Mouse (Mus musculus) cerebral cortex, adult 2 months (tissue): ENCODE data around the gene Lamtor4.

Experiments
- WGBS: fragments of 180-500 bp; shearing (Covaris S2); methylation state at CpG from one replicate; pipeline ENCODE4 v1.1.7; 2018; 5-methylcytosine and 5-hydroxymethylcytosine counted together

The Lamtor4 gene

DNA sequence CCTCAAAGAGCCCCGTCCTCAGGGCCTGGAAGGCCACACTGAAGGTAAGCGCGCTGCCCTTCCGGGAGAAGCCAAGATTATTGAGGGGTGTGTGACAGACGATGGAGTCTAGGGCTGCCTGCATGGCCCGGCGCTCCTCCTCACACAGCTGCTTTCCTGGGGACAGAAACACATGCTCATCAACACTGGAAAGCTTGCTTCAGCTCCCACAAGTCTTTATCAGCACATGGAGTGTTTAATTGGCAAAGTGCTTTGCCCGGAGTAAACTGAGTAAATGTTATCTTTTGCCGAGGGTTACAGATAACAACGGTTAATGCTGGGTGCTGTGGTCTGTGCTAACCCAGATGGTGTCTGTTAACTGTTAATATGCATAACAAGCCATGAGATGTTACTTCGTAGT lies 5.6 kb downstream of the Lamtor4 start:
- WGBS = 79% methylated on average over 11 of the region's 11 CpGs

DNA sequence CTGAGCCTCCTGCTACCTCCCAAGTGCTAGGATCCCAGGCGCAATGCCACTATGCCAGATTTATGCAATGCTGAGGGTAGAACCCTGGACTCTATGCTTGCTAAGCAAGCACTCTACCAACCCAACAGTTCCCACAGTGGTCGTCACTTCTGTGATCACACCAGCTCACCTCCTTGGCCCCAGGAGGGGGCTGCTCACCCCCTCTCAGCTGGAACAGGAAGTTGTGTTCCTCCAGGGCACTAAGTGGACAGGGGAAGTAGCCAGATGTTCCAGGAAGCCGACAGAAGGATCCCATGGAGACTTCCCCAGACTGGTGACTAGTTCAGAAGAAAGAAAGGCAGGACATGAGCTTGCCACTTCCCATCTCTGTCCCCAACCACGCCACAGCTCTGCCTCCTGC lies 6.7 kb downstream of the Lamtor4 start:
- WGBS = 68% methylated on average over 4 of the region's 4 CpGs

GRCm38 (mm10) chr5:138262582-138263240 lies 7.4 kb downstream of the Lamtor4 start:
- 54% methylated on average over 18 of the region's 18 CpGs for WGBS

DNA sequence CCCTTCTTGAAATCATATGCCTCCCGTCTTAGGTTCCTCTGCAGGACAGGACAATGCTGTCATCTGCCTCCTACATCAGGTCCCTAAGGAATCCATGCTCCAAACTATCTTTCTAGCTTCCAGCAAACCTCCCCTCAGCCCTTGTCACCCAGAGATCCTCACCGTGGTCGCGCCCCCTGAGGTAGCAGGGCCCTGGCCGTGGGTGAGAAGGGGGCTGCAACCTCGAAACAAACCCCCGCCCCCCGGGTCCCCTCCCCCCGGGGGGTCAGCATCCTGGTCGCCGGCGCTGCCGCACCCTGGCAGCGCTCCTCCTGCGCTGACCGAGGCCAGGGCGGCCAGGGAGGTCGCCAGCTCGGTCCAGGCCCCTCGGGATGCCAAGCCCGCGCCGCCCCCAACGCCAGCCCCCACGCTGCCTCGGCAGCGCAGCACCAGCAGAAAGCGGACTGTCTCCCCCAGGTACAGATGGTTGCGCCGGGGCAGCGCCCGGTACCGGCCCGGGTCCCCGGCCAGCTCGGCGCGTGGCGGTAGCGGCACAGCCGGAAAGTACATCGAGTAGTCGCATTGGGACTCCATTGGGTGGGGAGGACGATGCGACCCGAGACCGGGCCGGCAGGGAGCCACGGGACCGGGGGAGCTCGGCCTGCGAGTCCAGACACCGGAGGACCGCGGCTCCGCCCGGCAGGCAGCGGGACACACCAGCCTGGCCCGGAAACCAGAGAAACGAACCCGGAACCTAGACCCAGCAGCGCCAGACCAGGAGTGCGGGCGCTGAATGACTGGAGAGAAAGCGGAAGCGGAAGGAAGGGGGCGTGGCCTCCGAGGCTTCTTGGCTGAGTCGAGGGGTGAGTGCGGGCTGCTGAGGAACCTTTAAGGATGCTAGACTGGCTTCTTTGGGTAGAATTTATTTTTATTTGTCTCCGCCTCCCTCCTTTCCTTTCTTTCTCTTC lies 8.3 kb downstream of the Lamtor4 start, which contains the start of gene BC037034:
Gene BC037034 (minus strand): TSS at position 774 of the 947 bp plus-strand sequence.
- under 1% methylated on average over 67 of the region's 71 CpGs for WGBS

DNA sequence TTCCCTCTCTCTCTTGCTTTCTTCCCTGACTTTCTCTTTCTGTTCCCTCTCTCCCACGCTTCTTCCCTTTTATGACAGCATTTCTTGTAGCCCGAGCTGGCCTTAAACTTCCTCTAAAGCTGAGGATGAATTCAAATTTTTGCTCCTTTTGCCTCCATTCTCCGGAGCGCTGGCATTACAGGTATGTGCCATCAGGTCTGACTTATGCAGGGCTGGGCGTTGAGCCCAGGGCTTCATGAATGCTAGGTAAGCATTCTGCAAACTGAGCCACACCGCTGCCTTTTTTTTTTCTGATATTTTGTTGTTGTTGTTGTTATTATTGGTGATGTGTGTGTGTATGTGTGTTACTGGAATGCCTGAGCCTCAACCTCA lies 8.9 kb downstream of the Lamtor4 start:
- WGBS = 7% methylated on average over 6 of the region's 6 CpGs

DNA sequence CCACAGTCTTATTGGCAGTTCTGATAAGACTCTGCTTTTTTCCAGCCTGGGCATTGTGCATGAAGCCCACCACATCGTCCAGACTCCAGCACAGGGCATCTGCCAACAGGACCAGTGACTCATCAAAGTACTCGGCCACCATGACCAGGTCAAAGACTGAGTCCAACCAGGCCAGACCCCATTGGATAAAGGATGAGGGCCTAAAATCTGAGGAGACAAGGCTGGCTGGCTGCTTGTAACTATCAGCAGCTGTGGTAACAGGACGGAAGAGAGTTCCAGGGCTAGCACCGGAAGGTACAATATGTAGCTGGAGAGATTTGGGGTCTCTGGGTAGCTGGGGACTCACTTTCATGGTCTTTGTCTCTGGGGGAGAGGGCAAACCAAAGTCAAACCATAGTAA lies 10.4 kb downstream of the Lamtor4 start:
- 95% methylated on average over 4 of the region's 4 CpGs for WGBS

DNA sequence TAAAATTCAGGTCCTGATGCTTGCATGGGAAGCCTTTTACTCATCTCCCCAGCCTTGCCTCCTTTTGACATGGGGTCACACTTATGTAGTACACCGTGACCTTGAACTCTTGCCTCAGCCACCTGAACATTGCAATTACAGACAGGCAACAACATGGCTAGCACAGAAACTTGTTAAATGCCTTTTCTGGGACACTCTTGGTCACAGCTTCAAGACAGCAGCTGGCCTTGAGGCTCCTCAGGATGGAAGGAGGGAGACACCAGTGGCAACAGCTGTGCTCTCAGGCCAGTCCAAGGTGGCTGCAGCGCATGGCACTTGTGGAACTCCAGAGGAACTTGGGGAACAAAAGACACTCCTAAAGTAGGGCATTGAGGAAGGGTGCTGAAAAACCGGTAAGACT lies 11.8 kb downstream of the Lamtor4 start:
- 98% methylated on average over 3 of the region's 3 CpGs for WGBS

- 53% methylated on average over 4 of the region's 4 CpGs for WGBS
Measured at GRCm38 (mm10) chr5:138268980-138269379, 13.7 kb downstream of the Lamtor4 start.

GRCm38 (mm10) chr5:138271232-138271631 lies 15.9 kb downstream of the Lamtor4 start:
- WGBS = 38% methylated on average over 3 of the region's 3 CpGs

DNA sequence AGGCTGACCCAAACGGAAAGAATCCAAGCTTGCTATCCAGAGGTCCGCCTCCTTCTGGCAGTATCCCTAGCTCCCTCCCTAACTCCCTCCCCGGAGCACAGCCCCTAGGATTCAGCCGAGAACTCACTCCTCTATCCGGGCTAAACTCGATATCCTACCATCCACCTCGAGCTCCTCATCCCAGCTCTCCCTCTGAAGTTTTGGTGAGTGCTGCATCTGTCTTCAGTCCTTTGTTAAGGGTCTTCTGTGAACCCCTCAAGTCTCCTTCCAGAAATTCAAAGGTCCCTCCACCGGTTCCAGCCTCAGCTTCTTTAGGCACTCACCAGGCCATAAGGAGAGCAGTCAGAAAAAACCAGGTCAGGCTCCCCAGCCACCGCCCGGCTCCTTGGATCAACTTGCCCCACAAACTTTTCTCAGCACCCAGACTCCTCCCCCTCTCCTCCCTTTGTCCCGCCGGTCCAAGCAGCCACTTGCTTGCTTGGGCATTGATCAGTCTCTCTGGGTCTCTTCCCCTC lies 17.2 kb downstream of the Lamtor4 start, which contains the start of gene Gal3st4:
Gene Gal3st4 (minus strand): TSS at position 432 of the 515 bp plus-strand sequence.
- WGBS = 18% methylated on average over 12 of the region's 12 CpGs

DNA sequence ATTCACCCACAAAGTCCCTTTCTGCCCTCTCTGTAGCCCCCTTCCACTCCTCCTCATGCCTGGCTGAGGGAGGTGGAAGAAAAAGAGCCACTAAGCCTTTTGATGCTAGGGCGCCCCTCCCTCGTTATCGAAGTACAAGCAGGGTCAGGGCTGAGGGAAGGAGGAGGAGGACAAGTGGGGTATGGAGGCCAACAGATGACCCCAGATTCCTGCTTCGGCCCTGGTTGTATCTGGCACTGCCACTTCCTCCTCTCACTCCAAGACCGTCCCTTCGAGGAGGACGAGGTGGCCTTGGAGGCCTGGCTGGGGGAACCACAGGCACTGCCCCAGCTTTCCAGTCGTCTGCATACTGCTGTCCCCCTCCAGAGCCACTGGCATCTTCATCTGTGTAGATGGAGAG lies 18.9 kb downstream of the Lamtor4 start:
- WGBS = 81% methylated on average over 8 of the region's 8 CpGs

GRCm38 (mm10) chr5:138275216-138276050 lies 20.2 kb downstream of the Lamtor4 start:
- 31% methylated on average over 41 of the region's 41 CpGs for WGBS

GRCm38 (mm10) chr5:138277994-138278393 lies 22.7 kb downstream of the Lamtor4 start:
- 87% methylated on average over 7 of the region's 7 CpGs for WGBS

DNA sequence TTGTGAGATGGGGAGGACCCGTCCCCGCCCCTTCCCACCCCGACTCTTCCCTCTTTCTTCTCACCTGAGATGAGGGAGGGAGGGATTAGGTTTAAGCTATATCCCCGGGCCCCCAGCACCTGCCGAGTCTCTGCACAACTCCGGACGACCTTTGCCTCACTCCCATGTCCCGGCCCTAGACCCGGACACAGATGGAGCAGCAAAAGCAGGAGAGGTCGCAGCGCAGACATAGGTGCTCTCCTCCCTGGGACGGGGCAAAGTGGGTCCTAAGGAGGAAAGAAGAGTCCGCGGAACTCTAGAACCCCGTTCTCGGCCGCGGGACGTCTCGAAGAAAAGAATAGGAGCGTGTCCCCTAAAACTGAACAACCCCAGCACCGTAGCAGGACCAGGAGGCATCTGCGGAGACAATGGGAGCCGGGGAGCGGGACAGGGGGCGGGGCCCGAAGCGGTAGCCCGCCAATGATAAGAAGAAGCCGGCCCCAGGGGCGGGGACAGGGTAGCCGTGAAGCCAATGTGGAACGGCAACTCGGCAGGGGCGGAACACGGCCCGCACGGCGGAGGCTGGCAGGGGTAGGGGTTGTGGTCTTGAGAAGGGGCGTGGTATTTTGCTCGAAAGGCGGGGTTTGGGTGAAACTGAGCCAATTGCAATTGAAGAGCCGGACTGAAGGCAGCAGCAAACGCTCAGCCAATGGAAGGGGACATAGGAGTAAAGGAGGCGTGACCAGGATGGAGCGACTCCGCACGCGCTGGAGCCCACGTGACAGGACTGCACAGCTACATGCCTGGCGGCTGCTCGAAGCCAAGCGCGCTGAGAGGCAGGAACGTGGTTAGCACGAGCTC lies 24.5 kb downstream of the Lamtor4 start, which contains the start of the genes Gm43720, Gpc2 and Stag3:
Gene Gm43720 (minus strand): TSS at position 374 of the 840 bp plus-strand sequence.
Gene Gpc2 (minus strand): TSS at position 421 of the 840 bp plus-strand sequence.
Gene Stag3 (plus strand): TSS at position 656 of the 840 bp plus-strand sequence.
- under 1% methylated on average over 56 of the region's 56 CpGs for WGBS

GRCm38 (mm10) chr5:138280425-138280768 lies 25.1 kb downstream of the Lamtor4 start:
- 21% methylated on average over 26 of the region's 26 CpGs for WGBS

- WGBS = 94% methylated on average over 15 of the region's 15 CpGs
Measured at GRCm38 (mm10) chr5:138280829-138281228, 25.5 kb downstream of the Lamtor4 start.

- 77% methylated on average over 2 of the region's 2 CpGs for WGBS
Measured at GRCm38 (mm10) chr5:138281798-138282197, 26.5 kb downstream of the Lamtor4 start.

DNA sequence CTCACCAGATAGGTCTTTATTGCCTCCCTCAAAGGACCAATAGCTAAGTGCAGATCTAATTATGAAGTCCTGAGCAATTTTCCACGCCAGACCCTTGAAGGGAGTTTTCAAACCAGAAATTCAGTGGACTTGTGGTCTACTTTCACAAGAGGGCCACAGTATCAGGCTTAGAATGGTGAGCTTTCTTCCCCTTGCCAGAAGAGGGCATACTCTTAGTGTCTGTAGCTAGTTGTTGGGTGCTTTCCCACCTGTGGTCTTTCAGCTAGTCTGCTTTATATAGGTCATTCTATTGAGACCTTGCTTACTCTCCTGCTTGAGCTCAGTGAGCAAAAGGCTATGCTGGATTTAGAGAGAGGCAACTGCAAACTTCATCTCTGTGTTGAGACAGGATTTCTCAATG lies 28.3 kb downstream of the Lamtor4 start:
- WGBS = 79% methylated on average over 1 of the region's 1 CpGs

- WGBS = 78% methylated on average over 3 of the region's 3 CpGs
Measured at GRCm38 (mm10) chr5:138287861-138288260, 32.6 kb downstream of the Lamtor4 start.

DNA sequence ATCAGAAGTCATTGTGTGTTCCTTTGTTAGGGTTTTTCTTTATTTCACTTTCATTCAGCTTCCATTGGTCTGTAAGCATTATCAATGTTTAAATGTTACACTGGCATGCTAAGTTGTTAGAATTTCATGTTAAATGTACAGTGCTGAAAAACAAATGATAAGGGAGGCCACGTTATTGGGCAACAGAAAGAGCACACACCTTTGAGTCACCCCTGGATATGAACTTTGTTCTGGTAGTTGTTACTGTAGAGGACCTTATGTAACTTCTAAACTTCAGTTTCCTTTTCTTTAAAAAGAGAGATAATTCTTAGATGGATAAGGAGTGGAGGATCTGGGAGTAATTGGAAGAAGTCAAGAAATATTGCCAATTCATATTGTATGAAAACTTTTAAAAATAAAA lies 36.4 kb downstream of the Lamtor4 start:
- 84% methylated on average over 1 of the region's 1 CpGs for WGBS

DNA sequence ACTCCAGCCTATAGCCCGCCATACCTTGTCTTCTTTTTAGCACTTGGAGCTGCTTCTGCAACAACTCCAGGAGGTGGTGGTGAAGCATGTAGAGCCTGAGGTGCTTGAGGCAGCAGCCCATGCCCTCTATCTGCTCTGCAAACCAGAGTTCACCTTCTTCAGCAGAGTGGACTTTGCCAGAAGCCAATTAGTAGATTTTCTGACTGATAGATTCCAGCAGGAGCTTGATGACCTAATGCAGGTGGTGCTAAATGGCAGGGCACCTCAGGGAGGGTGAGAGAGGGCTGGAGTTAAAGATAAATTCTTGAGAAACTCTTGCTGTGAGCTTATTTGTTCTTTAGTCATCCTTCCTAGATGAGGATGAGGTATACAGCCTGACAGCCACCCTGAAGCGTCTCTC lies 44.3 kb downstream of the Lamtor4 start:
- 94% methylated on average over 2 of the region's 2 CpGs for WGBS
